Mouse (Mus musculus) liver, embryonic 16.5 days (tissue): ENCODE results near the gene Spata48. TPM values are rescaled to one million over a fixed set of nuclear protein-coding genes. Genes with fewer than 3 reads are reported as not detected.
A peak's percentile ranks its signal among the peaks of the same experiment; 100 is the strongest.

Experiments
- ATAC-seq: fragments of 200-750 bp; cut with Nextera tagmentation; 2 replicates; pipeline ENCODE4 v1.8.0; 2017; ENCODE audit warnings: low read depth, mild to moderate bottlenecking, moderate number of reproducible peaks, moderate library complexity
- H3K27ac ChIP-seq: fragments of 300-500 bp; sonication (generic); 2 replicates; pipeline ENCODE4 v1.5.1; 2014; ENCODE audit warnings: mild to moderate bottlenecking, low read length
- H3K27me3 ChIP-seq: fragments of 300-500 bp; sonication (generic); 2 replicates; pipeline ENCODE4 v1.6.1; 2014; ENCODE audit warnings: low read depth, low read length, mixed read lengths; ENCODE audit not compliant: control insufficient read depth, insufficient read depth
- H3K36me3 ChIP-seq: fragments of 300-500 bp; sonication (generic); 2 replicates; pipeline ENCODE4 v1.6.1; 2014; ENCODE audit warnings: mild to moderate bottlenecking; ENCODE audit not compliant: control insufficient read depth, insufficient read depth
- H3K4me1 ChIP-seq: fragments of 300-500 bp; sonication (generic); 2 replicates; pipeline ENCODE4 v1.6.1; 2014; ENCODE audit warnings: low read depth, low read length, mixed read lengths; ENCODE audit not compliant: control insufficient read depth
- H3K4me2 ChIP-seq: fragments of 300-500 bp; sonication (generic); 2 replicates; pipeline ENCODE4 v1.6.1; 2014; ENCODE audit warnings: low read depth, low read length, mixed read lengths
- H3K4me3 ChIP-seq: fragments of 300-500 bp; sonication (generic); 2 replicates; pipeline ENCODE4 v1.5.1; 2014; ENCODE audit warnings: low read depth, mild to moderate bottlenecking, low read length
- H3K9ac ChIP-seq: fragments of 300-500 bp; sonication (generic); 2 replicates; pipeline ENCODE4 v1.6.1; 2014; ENCODE audit warnings: low read depth, low read length
- H3K9me3 ChIP-seq: fragments of 300-500 bp; sonication (generic); replicated peaks from 2 replicates; pipeline ENCODE4 v1.6.1; 2016; ENCODE audit warnings: low read length; ENCODE audit not compliant: control insufficient read depth
- WGBS: fragments of 180-500 bp; shearing (Covaris S2); extraction: QIAGEN DNeasy Blood & Tissue Kit; methylation state at CpG from one replicate; pipeline ENCODE4 v1.1.7; 2014; ENCODE audit not compliant: insufficient replicate concordance; 5-methylcytosine and 5-hydroxymethylcytosine counted together
- polyA plus RNA-seq: library from polyadenylated mRNA; unstranded; fragments of >200 nt; fragmentation: Nextera tagmentation; extraction: Ambion mirVana; gene quantifications from 2 replicates; pipeline ENCODE4 v1.2.1, GENCODE M21; 2015

Gene Spata48
- polyA plus RNA-seq, 1 experiment from 2014 or later = 0.66 TPM

- H3K9ac ChIP-seq = no peak overlapping the region
- H3K36me3 ChIP-seq = no peaks in the 10 kb centered on the region
- no peak overlapping the region for H3K27ac ChIP-seq
- no peaks in the 10 kb centered on the region for H3K27me3 ChIP-seq
- no peak for ATAC-seq
- H3K4me2 ChIP-seq = no peak overlapping the region
- no peaks in the 10 kb centered on the region for H3K9me3 ChIP-seq
- H3K4me1 ChIP-seq = no peaks in the 10 kb centered on the region
- no peak overlapping the region for H3K4me3 ChIP-seq
- WGBS = 21% methylated on average over 10 of the region's 10 CpGs
Measured at GRCm38 (mm10) chr11:11499944-11500343, 38.0 kb downstream of the Spata48 start.

- no peak overlapping the region for H3K4me2 ChIP-seq
- no peaks in the 10 kb centered on the region for H3K4me1 ChIP-seq
- H3K9me3 ChIP-seq = no peaks in the 10 kb centered on the region
- ATAC-seq = no peak
- H3K9ac ChIP-seq = no peak overlapping the region
- no peak overlapping the region for H3K27ac ChIP-seq
- 57% methylated on average over 2 of the region's 2 CpGs for WGBS
- no peaks in the 10 kb centered on the region for H3K36me3 ChIP-seq
- H3K4me3 ChIP-seq = no peak overlapping the region
- no peaks in the 10 kb centered on the region for H3K27me3 ChIP-seq
Measured at GRCm38 (mm10) chr11:11506187-11506586, 44.3 kb downstream of the Spata48 start.

GRCm38 (mm10) chr11:11509413-11509812, 47.5 kb downstream of the Spata48 start:
- no peak overlapping the region for H3K4me2 ChIP-seq
- H3K36me3 ChIP-seq = no peaks in the 10 kb centered on the region
- no peaks in the 10 kb centered on the region for H3K9me3 ChIP-seq
- no peak overlapping the region for H3K4me3 ChIP-seq
- H3K9ac ChIP-seq = no peak overlapping the region
- no peaks in the 10 kb centered on the region for H3K27me3 ChIP-seq
- no peak overlapping the region for H3K27ac ChIP-seq
- no peaks in the 10 kb centered on the region for H3K4me1 ChIP-seq
- no peak for ATAC-seq
- WGBS = 57% methylated on average over 2 of the region's 2 CpGs

- Histone ChIP-seq H3K4me2 (no peak overlapping the region), H3K4me1 (no peaks in the 10 kb centered on the region), H3K9ac (no peak overlapping the region), H3K27ac (no peak overlapping the region), H3K4me3 (no peak overlapping the region), H3K27me3 (no peaks in the 10 kb centered on the region), H3K36me3 (no peaks in the 10 kb centered on the region), H3K9me3 (no peaks in the 10 kb centered on the region)
- WGBS = 35% methylated on average over 2 of the region's 2 CpGs
- ATAC-seq = no peak
Measured at GRCm38 (mm10) chr11:11512056-11512455, 50.2 kb downstream of the Spata48 start.

- Histone ChIP-seq H3K4me3 (no peak overlapping the region), H3K9me3 (no peaks in the 10 kb centered on the region), H3K4me2 (no peak overlapping the region), H3K9ac (no peak overlapping the region), H3K27me3 (no peaks in the 10 kb centered on the region), H3K27ac (no peak overlapping the region), H3K4me1 (no peaks in the 10 kb centered on the region; the same call in none of the 2 replicates), H3K36me3 (no peaks in the 10 kb centered on the region)
- ATAC-seq = no peak
- 23% methylated on average over 2 of the region's 2 CpGs for WGBS
Measured at GRCm38 (mm10) chr11:11513008-11513799, 51.3 kb downstream of the Spata48 start.

GRCm38 (mm10) chr11:11514920-11515319, 53.0 kb downstream of the Spata48 start:
- H3K4me2 ChIP-seq = no peak overlapping the region
- H3K9ac ChIP-seq = no peak overlapping the region
- H3K36me3 ChIP-seq = no peaks in the 10 kb centered on the region
- no peak for ATAC-seq
- H3K27me3 ChIP-seq = no peaks in the 10 kb centered on the region
- H3K4me3 ChIP-seq = no peak overlapping the region
- no peak overlapping the region for H3K27ac ChIP-seq
- no peaks in the 10 kb centered on the region for H3K9me3 ChIP-seq
- 74% methylated on average over 4 of the region's 4 CpGs for WGBS
- no peaks in the 10 kb centered on the region; the same call in none of the 2 replicates for H3K4me1 ChIP-seq

- Histone ChIP-seq H3K9ac (no peak overlapping the region), H3K27me3 (no peaks in the 10 kb centered on the region), H3K27ac (peak overlapping the region; percentile 25; the same call in 1 of the 2 replicates), H3K4me2 (no peak overlapping the region), H3K4me1 (peaks cover 6% of the 10 kb centered on the region), H3K4me3 (no peak overlapping the region), H3K9me3 (no peaks in the 10 kb centered on the region), H3K36me3 (no peaks in the 10 kb centered on the region)
- WGBS = 88% methylated on average over 1 of the region's 1 CpGs
- peak; percentile 66 for ATAC-seq
Measured at GRCm38 (mm10) chr11:11517781-11518435, 56.0 kb downstream of the Spata48 start.

GRCm38 (mm10) chr11:11519255-11520243, 57.7 kb downstream of the Spata48 start:
- 50% methylated on average over 10 of the region's 10 CpGs for WGBS
- no peak for ATAC-seq

More at GRCm38 (mm10) chr11:11519255-11520243, 57.7 kb downstream of the Spata48 start:
- Histone ChIP-seq H3K4me1 (peaks cover 8% of the 10 kb centered on the region), H3K4me3 (no peak overlapping the region), H3K36me3 (no peaks in the 10 kb centered on the region), H3K27ac (no peak overlapping the region), H3K9ac (no peak overlapping the region), H3K27me3 (no peaks in the 10 kb centered on the region), H3K9me3 (no peaks in the 10 kb centered on the region), H3K4me2 (no peak overlapping the region)
